Mouse (Mus musculus): ENCODE results near the gene Clec10a.

DNA sequence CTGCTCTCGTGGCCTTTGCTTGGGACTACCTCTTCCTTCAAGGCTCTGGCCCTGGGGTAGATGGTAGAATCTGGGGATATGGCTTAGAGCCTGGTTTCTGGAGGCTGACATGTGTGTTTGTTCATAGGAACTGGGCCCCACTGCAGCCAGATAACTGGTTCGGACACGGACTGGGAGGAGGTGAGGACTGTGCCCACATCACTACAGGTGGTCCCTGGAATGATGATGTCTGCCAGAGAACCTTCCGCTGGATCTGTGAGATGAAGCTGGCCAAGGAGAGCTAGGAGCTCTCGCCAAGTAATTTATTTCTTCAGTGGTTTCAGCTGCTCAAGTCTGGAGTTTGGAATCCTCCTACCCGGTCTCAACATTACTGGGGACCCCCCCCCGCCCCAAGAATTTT lies 14.3 kb downstream of the Clec10a start:
- TF ChIP-seq CTCF (IDR thresholded peaks at IDR 0.05), result no peak
- no peak for TF ChIP-seq EP300 (IDR thresholded peaks at IDR 0.05; ENCODE audit: insufficient read depth, low read depth, low read length)
- TF ChIP-seq POLR2A (IDR thresholded peaks at IDR 0.05; ENCODE audit: insufficient read depth, low read depth, low read length), result no peak

Measured in heart, adult 2 months (tissue).